Comparison of ENCODE assay signal across 9 mouse cellular contexts in the genomic region with DNA sequence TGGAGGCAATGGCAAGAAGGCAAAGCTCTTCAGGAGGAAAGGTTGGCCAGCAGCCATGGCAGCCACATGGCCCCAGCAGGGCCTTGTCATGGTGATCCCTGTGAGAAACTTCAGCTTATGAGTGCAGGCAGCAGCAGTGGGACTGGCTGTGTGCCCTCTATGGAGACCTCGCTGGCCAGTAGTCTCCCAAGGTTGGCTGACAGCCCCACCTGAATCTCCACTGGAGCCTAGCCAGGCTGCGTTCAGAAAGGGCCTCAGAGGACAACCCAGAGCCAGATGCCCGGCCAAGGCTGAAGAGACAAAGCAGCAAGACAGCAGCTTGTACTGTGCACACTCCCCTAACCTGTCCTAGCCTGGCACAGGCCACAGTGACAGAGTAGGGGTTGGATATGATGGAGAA. TPM values are rescaled to one million over a fixed set of nuclear protein-coding genes. Genes with fewer than 3 reads are reported as not detected.
A peak's percentile ranks its signal among the peaks of the same experiment; 100 is the strongest.
DNase-seq lines count a peak whose midpoint lies in the region; ATAC-seq and TF ChIP-seq lines count a peak whose summit lies in the region.
"Had no signal": no experiment of that assay in that cellular context is flagged by ENCODE, and none has a peak within 500 bp of the region (broad histone marks: within the 10 kb centered on the region; RNA-seq: fewer than 3 reads in every experiment).

No protein-coding gene starts in this region.

- peaks cover 28% of the 10 kb centered on the region for H3K4me1 ChIP-seq in limb, embryonic 10.5 days
- H3K4me1 ChIP-seq in stomach, postnatal 0 days (replicated peaks; ENCODE audit: control insufficient read depth, insufficient read depth), result peaks cover 14% of the 10 kb centered on the region

- intact Hi-C loops in left cerebral cortex, postnatal 4 days (cut with DNase I), result no loop called here
- intact Hi-C loops in heart, postnatal 25 days (cut with DNase I), result loop anchor here (1.0 kb wide), 1 partner anchor 17 kb away; no protein-coding TSS in a partner anchor

- H3K9ac ChIP-seq in stomach, postnatal 0 days (ENCODE audit: low read length), result no peak overlapping the region

- 90% methylated on average over 3 of the region's 3 CpGs for WGBS in limb, embryonic 10.5 days
- WGBS in stomach, postnatal 0 days, result 22% methylated on average over 3 of the region's 3 CpGs

- no peak overlapping the region for H3K4me2 ChIP-seq in stomach, postnatal 0 days (replicated peaks; ENCODE audit: low read depth)

- H3K27me3 ChIP-seq in limb, embryonic 10.5 days (ENCODE audit: low read depth, poor library complexity, severe bottlenecking), result peaks cover 24% of the 10 kb centered on the region
- H3K27me3 ChIP-seq in stomach, postnatal 0 days (ENCODE audit: control insufficient read depth, insufficient read depth, low read length), result no peaks in the 10 kb centered on the region

- H3K4me3 ChIP-seq in limb, embryonic 10.5 days, result 0 out of 2 replicates have a peak overlapping the region, but pooled peaks have one; percentile 6
- H3K4me3 ChIP-seq in stomach, postnatal 0 days (ENCODE audit: low read depth, low read length), result no peak overlapping the region

- TF ChIP-seq EP300 in stomach, postnatal 0 days (optimal IDR thresholded peaks at IDR 0.05), result no peak

- H3K27ac ChIP-seq in limb, embryonic 10.5 days, result peak overlapping the region; percentile 83
- H3K27ac ChIP-seq in stomach, postnatal 0 days (replicated peaks), result peak overlapping the region; percentile 74

- H3K9me3 ChIP-seq in limb, embryonic 10.5 days (replicated peaks), result no peaks in the 10 kb centered on the region
- no peaks in the 10 kb centered on the region for H3K9me3 ChIP-seq in stomach, postnatal 0 days (ENCODE audit: control insufficient read depth, low read length)

- peak; percentile 95 for DNase-seq in left cerebral cortex, postnatal 4 days
- DNase-seq in left cerebral cortex, adult 8-10 months (ENCODE audit: low spot score in 2 of 2), result no peak
- peak; percentile 43 to 88 for DNase-seq in cerebellum, postnatal 4 days (ENCODE audit: low spot score in 2 of 2)
- peak; percentile 49 for DNase-seq in heart, postnatal 25 days (ENCODE audit: low spot score)
- DNase-seq in limb, embryonic 10.5 days (ENCODE audit: low spot score), result no peak
- DNase-seq in stomach, postnatal 0 days (ENCODE audit: low spot score), result no peak
- no peak for DNase-seq in retina, embryonic 14.5 days (ENCODE audit: low spot score)

- peaks cover 18% of the 10 kb centered on the region for H3K36me3 ChIP-seq in limb, embryonic 10.5 days
- no peaks in the 10 kb centered on the region; the same call in 1 of the 2 replicates for H3K36me3 ChIP-seq in stomach, postnatal 0 days (ENCODE audit: control insufficient read depth, insufficient read depth, low read length)

- no peak for TF ChIP-seq CTCF in stomach, postnatal 0 days (IDR thresholded peaks at IDR 0.05; ENCODE audit: low read depth)

- ATAC-seq in stomach, postnatal 0 days (ENCODE audit: low FRiP score, low TSS enrichment), result peak; percentile 6; the same call in 1 of the 2 replicates
- ATAC-seq in CD4-positive, CD25-positive, alpha-beta regulatory T cell, adult 4 months, result no peak

RNA-seq across cellular contexts. Expression of a gene that starts 8.0 kb away (rescaled TPM):
- under 1 TPM in 1 of 2 experiments, not detected in 1; 0.18 TPM for total RNA-seq in left cerebral cortex, postnatal 4 days (2021)
- under 1 TPM in 1 of 4 experiments, not detected in 3; 0.17 TPM for total RNA-seq in left cerebral cortex, adult 8-10 months (2022)
- 1 to 10 TPM; 1.3 to 1.5 TPM for total RNA-seq in heart, postnatal 25 days (2021)
- polyA plus RNA-seq in limb, embryonic 10.5 days (2016; fragmentation: Nextera tagmentation; extraction: Ambion mirVana), result 0.26 and 1.1 TPM in 2 replicates
- 3.5 and 5.8 TPM in 2 replicates for polyA plus RNA-seq in stomach, postnatal 0 days (2015; fragmentation: Nextera tagmentation; extraction: Ambion mirVana)
- polyA plus RNA-seq in CD4-positive, CD25-positive, alpha-beta regulatory T cell, adult 4 months (2017; shearing (Covaris generic)), result not detected

RNA-seq across cellular contexts. Expression of a gene that starts 11.0 kb away (rescaled TPM):
- total RNA-seq in left cerebral cortex, postnatal 4 days (2021), result 100 to 1,000 TPM; 105 to 113 TPM
- 10 to 100 TPM; 71.6 to 75.9 (median 74.1) TPM for total RNA-seq in left cerebral cortex, adult 8-10 months (2022)
- 10 to 100 TPM; 44.1 to 46.9 TPM for total RNA-seq in heart, postnatal 25 days (2021)
- polyA plus RNA-seq in limb, embryonic 10.5 days (2016; fragmentation: Nextera tagmentation; extraction: Ambion mirVana), result 223 and 235 TPM in 2 replicates
- polyA plus RNA-seq in stomach, postnatal 0 days (2015; fragmentation: Nextera tagmentation; extraction: Ambion mirVana), result 113 and 115 TPM in 2 replicates
- 100 to 1,000 TPM; 114 to 126 TPM for polyA plus RNA-seq in CD4-positive, CD25-positive, alpha-beta regulatory T cell, adult 4 months (2017; shearing (Covaris generic))

RNA-seq across cellular contexts. Expression of a gene that starts 12.4 kb away (rescaled TPM):
- total RNA-seq in left cerebral cortex, postnatal 4 days (2021), result not detected
- total RNA-seq in left cerebral cortex, adult 8-10 months (2022), result not detected
- total RNA-seq in heart, postnatal 25 days (2021), result not detected
- polyA plus RNA-seq in limb, embryonic 10.5 days (2016; fragmentation: Nextera tagmentation; extraction: Ambion mirVana), result 0.25 and 0.26 TPM in 2 replicates
- polyA plus RNA-seq in stomach, postnatal 0 days (2015; fragmentation: Nextera tagmentation; extraction: Ambion mirVana), result not detected in 2 replicates
- not detected for polyA plus RNA-seq in CD4-positive, CD25-positive, alpha-beta regulatory T cell, adult 4 months (2017; shearing (Covaris generic))
- total RNA-seq: neutrophil, adult 5-6 weeks had no signal

RNA-seq across cellular contexts. Expression of a gene that starts 34.6 kb away (rescaled TPM):
- 100 to 1,000 TPM; 187 to 203 TPM for total RNA-seq in left cerebral cortex, postnatal 4 days (2021)
- total RNA-seq in left cerebral cortex, adult 8-10 months (2022), result 100 to 1,000 TPM; 110 to 142 (median 130) TPM
- total RNA-seq in heart, postnatal 25 days (2021), result 100 to 1,000 TPM; 228 to 255 TPM
- 613 and 656 TPM in 2 replicates for polyA plus RNA-seq in limb, embryonic 10.5 days (2016; fragmentation: Nextera tagmentation; extraction: Ambion mirVana)
- 858 and 892 TPM in 2 replicates for polyA plus RNA-seq in stomach, postnatal 0 days (2015; fragmentation: Nextera tagmentation; extraction: Ambion mirVana)
- polyA plus RNA-seq in CD4-positive, CD25-positive, alpha-beta regulatory T cell, adult 4 months (2017; shearing (Covaris generic)), result 100 to 1,000 TPM; 162 to 169 TPM

RNA-seq across cellular contexts. Expression of a gene that starts 42.9 kb away (rescaled TPM):
- total RNA-seq in left cerebral cortex, postnatal 4 days (2021), result 100 to 1,000 TPM; 351 to 368 TPM
- 100 to 1,000 TPM; 307 to 323 (median 320) TPM for total RNA-seq in left cerebral cortex, adult 8-10 months (2022)
- total RNA-seq in heart, postnatal 25 days (2021), result 100 to 1,000 TPM; 142 to 158 TPM
- 742 and 814 TPM in 2 replicates for polyA plus RNA-seq in limb, embryonic 10.5 days (2016; fragmentation: Nextera tagmentation; extraction: Ambion mirVana)
- polyA plus RNA-seq in stomach, postnatal 0 days (2015; fragmentation: Nextera tagmentation; extraction: Ambion mirVana), result 352 and 362 TPM in 2 replicates
- polyA plus RNA-seq in CD4-positive, CD25-positive, alpha-beta regulatory T cell, adult 4 months (2017; shearing (Covaris generic)), result 100 to 1,000 TPM; 554 to 866 TPM

Comparison
In these comparisons a context has a peak if more than half of its experiments do, and no peak if none do; other contexts are left out.
1. DNase-seq: peak in left cerebral cortex, postnatal 4 days (single experiment), cerebellum, postnatal 4 days (2 of 2) and heart, postnatal 25 days (single experiment); none in left cerebral cortex, adult 8-10 months (0 of 2), limb, embryonic 10.5 days (single experiment), stomach, postnatal 0 days (single experiment) and retina, embryonic 14.5 days (single experiment).